Mouse (Mus musculus) embryonic fibroblast, embryonic 13.5 days (primary cell): ENCODE data around the gene Zfyve19.

ENCODE experiments used
- CTCF ChIP-seq: IDR thresholded peaks from 2 replicates; pipeline ENCODE4 v1.5.1; 2011; ENCODE audit warnings: mild to moderate bottlenecking, control low read depth, low read length, moderate library complexity, borderline replicate concordance; ENCODE audit not compliant: insufficient read depth
- POLR2A ChIP-seq: IDR thresholded peaks from 2 replicates; pipeline ENCODE4 v1.6.1; 2011; ENCODE audit warnings: low read depth, mild to moderate bottlenecking, control low read depth, low read length, moderate library complexity

GRCm38 (mm10) chr2:119165401-119165800 is 43.0 kb upstream of the Zfyve19 start:
- no peak for TF ChIP-seq CTCF
- TF ChIP-seq POLR2A: no peak
